Mouse (Mus musculus) Patski (cell line): ENCODE measurements at regions not wholly inside any gene's neighbourhood (a gene's known extent, or its start where the extent isn't known, plus 50 kb on each side); places are given as distances from the start of the nearest gene placed in this dataset.

Experiments used
- ATAC-seq: fragments of 100-300 bp; one replicate; pipeline ENCODE4 v1.8.0; 2021
- CTCF ChIA-PET: fragments of 350-600 bp; sonication (Branson Sonifier 250); formaldehyde crosslinking; loops from one replicate; lab custom pipeline; 2022; ENCODE audit warnings: inconsistent platforms; lab: Charles Lee
- POLR2A ChIA-PET: fragments of 350-600 bp; sonication (Branson Sonifier 250); formaldehyde crosslinking; loops from one replicate; lab custom pipeline; 2022; ENCODE audit warnings: antibody characterized with exemption, inconsistent platforms; lab: Charles Lee
- DNase-seq: peaks from one replicate; pipeline ENCODE4 v3.0.0-alpha.2; 2011; ENCODE audit warnings: low read depth, low spot score
- H3K27me3 ChIP-seq: fragments of 371-371 bp; one replicate; pipeline ENCODE4 v1.5.1; 2021
- CTCF ChIP-seq: fragments of 100-300 bp; IDR thresholded peaks from one replicate; pipeline ENCODE4 v1.5.1; 2021
- in situ Hi-C: fragments of 300-500 bp; cut with MboI; formaldehyde crosslinking; loops from 3 replicates; pipeline ENCODE4 v1.11.1; 2018; ENCODE audit warnings: low pct_unique_long_range_greater_than_20kb, mixed read lengths

DNA sequence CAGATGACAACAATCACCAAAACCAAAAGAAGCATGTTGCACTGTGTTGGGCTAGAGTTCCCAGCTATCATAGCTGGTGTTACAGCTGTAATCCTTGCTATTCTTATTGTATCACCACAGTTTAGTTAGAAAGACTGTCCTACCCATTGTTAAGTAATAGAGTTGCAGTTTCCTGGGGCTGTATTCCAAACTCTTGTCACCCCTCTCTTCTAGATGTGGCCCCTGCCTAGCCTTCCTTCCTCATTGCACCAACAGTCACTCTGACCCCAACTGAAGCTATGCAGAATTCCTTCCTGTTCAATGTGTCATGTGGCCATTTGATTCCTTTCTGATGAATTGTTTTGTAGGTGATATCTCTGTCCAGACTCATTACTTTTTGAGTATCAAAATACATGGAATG lies 87.8 kb upstream of the Clnk start:
- H3K27me3 ChIP-seq, result no peaks in the 10 kb centered on the region
- POLR2A ChIA-PET, result no interaction called here
- ATAC-seq, result no peak
- CTCF ChIA-PET, result interaction anchor here (1.9 kb wide), 1 partner anchor 14 kb away, joined by 4 read pairs; no protein-coding TSS in a partner anchor
- no peak for DNase-seq
- in situ Hi-C loops, result no loop called here
- no peak for TF ChIP-seq CTCF

DNA sequence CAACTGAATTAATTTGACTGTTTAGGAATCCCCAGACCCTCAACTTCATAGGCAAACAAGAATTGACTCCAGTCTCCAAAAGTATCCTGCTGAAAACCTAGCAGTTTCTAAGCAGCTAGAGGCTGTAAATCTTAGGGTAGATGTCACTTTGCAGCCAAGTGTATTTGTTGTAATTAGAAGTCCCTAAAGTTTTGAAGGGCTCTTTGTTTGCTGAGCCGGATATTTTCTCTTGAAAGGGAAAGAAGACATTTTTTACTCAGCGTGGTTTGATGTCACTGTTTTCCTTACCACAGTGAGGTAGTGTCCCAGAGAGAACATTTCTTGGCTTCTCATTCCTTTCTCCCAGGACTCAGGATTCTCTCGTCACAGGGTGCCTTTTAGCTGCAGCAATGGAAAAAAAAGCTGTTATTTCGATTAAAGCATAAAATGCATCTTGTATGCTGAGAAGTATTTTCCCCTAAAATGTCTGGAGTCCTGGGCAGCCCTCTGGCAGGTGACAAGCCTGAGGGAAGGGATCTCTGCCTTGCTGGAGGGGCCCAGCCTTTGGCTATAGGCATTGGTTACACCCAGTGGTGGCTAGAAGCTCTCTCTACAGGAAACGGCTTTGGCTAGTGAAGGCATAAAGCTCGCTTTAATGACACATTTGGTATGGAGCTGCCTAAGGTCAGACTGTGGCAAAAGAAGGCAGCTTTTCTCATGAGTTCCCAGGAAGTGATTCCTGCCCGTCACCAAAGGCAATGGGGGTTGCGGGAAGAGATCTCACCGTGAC lies 74.1 kb upstream of the Clnk start:
- ATAC-seq (no peak), DNase-seq (no peak)
- POLR2A ChIA-PET, result no interaction called here
- H3K27me3 ChIP-seq, result no peaks in the 10 kb centered on the region
- in situ Hi-C loops, result no loop called here
- CTCF ChIA-PET, result interaction anchor here (1.4 kb wide), 1 partner anchor 14 kb away, joined by 4 read pairs; no protein-coding TSS in a partner anchor
- TF ChIP-seq CTCF, result no peak

DNA sequence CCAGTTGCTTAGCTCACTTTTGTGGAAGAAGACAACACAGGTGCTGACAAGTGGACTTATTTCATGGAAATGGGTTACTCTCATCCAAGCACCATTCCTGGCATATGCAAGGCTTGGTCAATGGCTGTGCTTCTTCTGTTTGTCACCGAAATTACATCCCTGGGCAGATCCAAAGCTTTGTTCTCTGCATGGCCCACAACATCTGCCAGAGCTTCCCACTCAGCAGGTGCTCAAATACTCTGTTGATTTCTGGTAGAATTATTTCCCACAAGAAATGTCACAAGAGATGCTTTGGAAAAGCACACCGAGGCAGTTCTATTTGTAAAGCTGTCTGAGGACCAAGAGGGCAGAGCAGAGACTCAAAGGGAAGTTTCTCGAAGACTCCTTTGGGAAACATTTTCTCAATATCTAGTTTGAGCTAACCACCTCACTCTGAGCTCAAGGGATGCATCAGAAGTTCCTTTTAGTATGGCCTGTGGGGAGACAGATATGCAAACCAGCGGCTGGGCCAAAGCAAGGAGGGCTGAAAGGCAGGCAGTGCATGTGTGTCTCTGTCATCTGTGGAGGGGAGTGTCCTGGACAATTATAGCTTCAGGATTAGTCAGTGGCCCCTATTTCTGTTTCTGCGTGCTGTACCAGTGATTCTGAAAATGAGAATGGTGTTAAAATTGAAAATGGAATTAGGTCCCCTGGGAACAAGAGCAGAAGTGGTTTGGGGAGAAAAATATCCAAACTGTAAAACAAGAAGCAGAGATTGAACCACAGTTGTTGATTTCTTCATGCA lies 69.5 kb upstream of the Clnk start:
- ChIA-PET CTCF (interaction anchor here (1.4 kb wide), 1 partner anchor 43 kb away, joined by 3 read pairs; no protein-coding TSS in a partner anchor), POLR2A (no interaction called here)
- DNase-seq (no peak), ATAC-seq (no peak)
- peaks cover 4% of the 10 kb centered on the region for H3K27me3 ChIP-seq
- in situ Hi-C loops, result loop anchor here (5.0 kb wide), 1 partner anchor 61 kb away; no protein-coding TSS in a partner anchor
- no peak for TF ChIP-seq CTCF

DNA sequence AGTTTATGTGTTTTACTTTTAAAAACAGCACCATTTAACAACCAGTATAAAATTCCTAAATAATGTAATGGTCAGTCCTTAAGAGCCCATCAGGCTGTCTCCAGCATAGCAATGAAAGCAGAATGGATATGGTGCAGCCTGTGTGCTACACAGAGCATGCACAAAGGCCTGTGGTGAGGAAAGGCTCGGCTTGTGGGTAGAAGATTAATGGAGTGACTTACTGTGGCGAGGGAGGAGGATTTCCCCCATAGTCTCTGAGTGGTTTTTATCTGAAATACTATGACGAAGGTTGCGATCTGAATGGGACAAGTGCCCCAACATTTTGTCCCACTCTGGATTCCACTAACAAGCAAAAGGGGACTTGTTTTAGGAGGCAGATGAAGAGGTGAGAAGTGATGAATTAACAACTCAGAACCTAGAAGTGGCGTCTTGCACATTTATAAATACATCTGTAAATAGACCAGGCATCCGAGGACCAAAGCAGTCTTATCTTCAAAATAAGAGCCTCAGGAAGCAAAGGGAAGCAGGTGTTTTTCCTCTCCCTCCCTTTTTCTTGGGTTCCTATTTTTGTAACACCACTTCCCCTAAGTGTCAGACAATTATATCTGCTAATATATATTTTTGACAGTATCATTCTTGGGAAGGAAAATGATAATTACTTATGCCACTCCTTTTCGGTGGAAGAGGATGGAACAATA lies 55.9 kb upstream of the Clnk start:
- CTCF ChIA-PET, result no interaction called here
- DNase-seq, result no peak
- no peak for TF ChIP-seq CTCF
- ATAC-seq, result no peak
- in situ Hi-C loops, result no loop called here
- no peaks in the 10 kb centered on the region for H3K27me3 ChIP-seq
- POLR2A ChIA-PET, result no interaction called here

DNA sequence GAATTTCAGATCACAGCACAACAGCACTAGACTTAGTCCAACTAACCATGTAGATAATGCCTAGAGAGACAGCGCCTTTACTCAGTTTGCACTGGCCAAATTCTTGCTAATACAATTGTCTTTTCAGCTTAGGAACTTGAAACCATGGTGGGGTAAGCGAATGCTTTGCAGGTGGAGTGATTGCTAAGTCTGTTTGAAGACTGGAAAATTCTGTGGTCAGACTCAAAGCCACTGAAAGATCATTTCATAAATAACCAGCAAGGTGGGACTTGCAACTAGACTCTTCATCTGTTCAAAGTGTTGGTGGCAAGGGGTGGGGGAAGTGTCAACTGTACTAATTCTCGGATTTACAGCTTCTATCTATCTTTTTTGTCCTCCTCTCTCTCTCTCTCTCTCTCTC lies 50.4 kb upstream of the Clnk start:
- ChIA-PET CTCF (interaction anchor here (1.2 kb wide), 1 partner anchor 42 kb away, joined by 3 read pairs; no protein-coding TSS in a partner anchor), POLR2A (no interaction called here)
- in situ Hi-C loops, result no loop called here
- no peak for TF ChIP-seq CTCF
- DNase-seq (no peak), ATAC-seq (no peak)
- H3K27me3 ChIP-seq, result no peaks in the 10 kb centered on the region
